Mouse (Mus musculus) olfactory bulb, adult 2 months (tissue): Measurements from ENCODE around the gene Iqcf6. TPM values are rescaled to one million over a fixed set of nuclear protein-coding genes. Genes with fewer than 3 reads are reported as not detected.
"Not testable (repeated sequence)": the region's sequence is repeated elsewhere in the genome, so short reads cannot be mapped to it uniquely, and the experiment has no call there.

Experiments
- H3K27ac ChIP-seq: fragments of 200-500 bp; 2 replicates; pipeline ENCODE4 v1.5.1; 2012; ENCODE audit warnings: low read depth, low read length; ENCODE audit not compliant: insufficient read depth
- H3K4me1 ChIP-seq: fragments of 200-500 bp; 2 replicates; pipeline ENCODE4 v1.6.1; 2012; ENCODE audit warnings: low read length; ENCODE audit not compliant: control insufficient read depth, insufficient read depth
- H3K4me3 ChIP-seq: fragments of 200-500 bp; 2 replicates; pipeline ENCODE4 v1.5.1; 2012; ENCODE audit warnings: mild to moderate bottlenecking, low read depth, low read length, moderate library complexity; ENCODE audit not compliant: insufficient read depth
- CTCF ChIP-seq: fragments of 200-500 bp; IDR thresholded peaks from 2 replicates; pipeline ENCODE4 v1.5.1; 2012; ENCODE audit warnings: low read depth, mild to moderate bottlenecking, low read length, moderate library complexity; ENCODE audit not compliant: insufficient read depth
- POLR2A ChIP-seq: fragments of 200-500 bp; IDR thresholded peaks from 2 replicates; pipeline ENCODE4 v1.6.1; 2012; ENCODE audit warnings: mild to moderate bottlenecking, low read depth, low read length, moderate library complexity; ENCODE audit not compliant: insufficient read depth
- WGBS: fragments of 180-500 bp; shearing (Covaris S2); methylation state at CpG from one replicate; pipeline ENCODE4 v1.1.7; 2018; 5-methylcytosine and 5-hydroxymethylcytosine counted together
- polyA plus RNA-seq: library from polyadenylated mRNA; stranded (reverse); fragments of >200 nt; gene quantifications from 2 replicates; pipeline ENCODE4 v1.2.4, GENCODE M21; 2012; ENCODE audit warnings: low replicate concordance; ENCODE audit not compliant: missing spikeins, insufficient read depth, insufficient read length

Gene Iqcf6
- polyA plus RNA-seq, 1 experiment = not detected

DNA sequence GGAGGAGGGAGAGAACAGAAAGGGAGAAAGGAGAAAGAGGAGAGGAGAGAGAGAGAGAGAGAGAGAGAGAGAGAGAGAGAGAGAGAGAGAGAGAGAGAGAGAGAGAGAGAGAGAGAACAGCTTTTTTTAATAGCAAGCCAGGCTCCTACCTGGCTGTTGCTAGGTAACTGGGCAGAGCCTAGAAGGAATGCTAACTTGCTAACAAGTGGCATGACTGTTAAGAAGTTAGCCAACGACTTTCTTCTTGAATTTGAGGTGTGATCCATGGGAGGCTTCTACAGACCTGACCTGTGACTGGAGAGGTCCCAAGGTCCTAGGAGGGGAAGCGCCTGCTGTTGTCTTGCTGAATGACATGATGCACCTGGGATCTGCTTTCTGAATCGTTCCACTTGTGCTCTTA, 11.8 kb upstream of the Iqcf6 start:
- TF ChIP-seq CTCF (no peak), POLR2A (no peak)
- no peak overlapping the region for H3K27ac ChIP-seq
- WGBS = 46% methylated on average over 3 of the region's 3 CpGs
- no peak overlapping the region for H3K4me3 ChIP-seq
- H3K4me1 ChIP-seq = no peaks in the 10 kb centered on the region

DNA sequence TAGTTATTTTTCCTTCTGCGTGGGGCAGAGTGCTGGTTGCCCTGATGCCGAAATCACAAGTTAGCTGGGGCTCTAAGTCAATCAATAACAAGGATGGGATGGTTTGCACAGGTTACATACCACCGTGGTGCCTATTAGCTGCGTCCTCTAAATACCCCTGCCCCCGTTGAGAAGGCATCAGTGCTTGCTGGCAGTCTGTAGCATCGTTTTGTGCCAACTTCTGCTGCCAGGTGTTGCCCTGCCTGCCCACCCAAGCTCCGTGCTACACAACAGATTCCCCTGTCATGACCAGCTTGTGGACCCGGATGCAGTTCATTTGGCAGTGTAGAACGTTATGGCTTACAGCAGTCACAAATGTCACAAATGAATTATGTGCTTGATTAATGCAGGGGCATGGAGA, 10.1 kb upstream of the Iqcf6 start:
- H3K27ac ChIP-seq = no peak overlapping the region
- H3K4me3 ChIP-seq = no peak overlapping the region
- 80% methylated on average over 9 of the region's 9 CpGs for WGBS
- no peak for TF ChIP-seq POLR2A
- no peak for TF ChIP-seq CTCF
- no peaks in the 10 kb centered on the region for H3K4me1 ChIP-seq

DNA sequence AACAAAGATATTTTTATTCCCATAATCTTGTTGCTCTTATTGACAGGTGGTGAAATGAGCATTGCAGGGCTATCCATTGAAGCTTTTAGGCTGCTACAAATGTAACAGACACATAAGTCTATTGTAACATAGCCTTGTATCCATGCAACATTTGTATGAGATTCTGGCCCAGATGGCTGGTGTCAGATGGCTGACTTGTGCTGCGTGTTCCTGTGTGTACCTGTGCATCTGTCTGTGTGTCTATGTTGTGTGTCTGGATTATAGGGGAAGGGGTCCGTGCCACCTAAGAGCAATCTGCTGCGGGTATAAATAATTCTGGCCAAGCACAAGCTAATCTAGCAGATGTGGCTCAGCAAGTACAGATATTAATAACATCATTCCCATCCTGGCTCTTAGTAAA, 8.9 kb upstream of the Iqcf6 start:
- 93% methylated on average over 3 of the region's 3 CpGs for WGBS
- TF ChIP-seq CTCF = no peak
- TF ChIP-seq POLR2A = no peak
- H3K27ac ChIP-seq = no peak overlapping the region
- H3K4me1 ChIP-seq = no peaks in the 10 kb centered on the region
- no peak overlapping the region for H3K4me3 ChIP-seq

GRCm38 (mm10) chr9:106627796-106628195, 1.4 kb downstream of the Iqcf6 start:
- H3K27ac ChIP-seq, H3K4me1 ChIP-seq, H3K4me3 ChIP-seq: not testable (repeated sequence)
- WGBS = 27% methylated on average over 8 of the region's 8 CpGs

- 45% methylated on average over 5 of the region's 5 CpGs for WGBS
- H3K27ac ChIP-seq = no peak overlapping the region
- H3K4me1 ChIP-seq = no peaks in the 10 kb centered on the region
- TF ChIP-seq POLR2A = no peak
- no peak for TF ChIP-seq CTCF
- no peak overlapping the region for H3K4me3 ChIP-seq
Observed at GRCm38 (mm10) chr9:106632185-106632584, 5.8 kb downstream of the Iqcf6 start.

GRCm38 (mm10) chr9:106638154-106638553, 11.8 kb downstream of the Iqcf6 start:
- Histone ChIP-seq H3K4me3 (no peak overlapping the region), H3K4me1 (peaks cover 2% of the 10 kb centered on the region; the same call in 1 of the 2 replicates), H3K27ac (no peak overlapping the region)
- TF ChIP-seq POLR2A = no peak
- no peak for TF ChIP-seq CTCF
- WGBS = 76% methylated on average over 8 of the region's 8 CpGs

- H3K27ac ChIP-seq = no peak overlapping the region
- H3K4me3 ChIP-seq = no peak overlapping the region
- no peak for TF ChIP-seq POLR2A
- TF ChIP-seq CTCF = no peak
- WGBS = 56% methylated on average over 5 of the region's 5 CpGs
- peaks cover 13% of the 10 kb centered on the region for H3K4me1 ChIP-seq
Observed at GRCm38 (mm10) chr9:106641346-106641745, 15.0 kb downstream of the Iqcf6 start.

- Histone ChIP-seq H3K27ac (no peak overlapping the region), H3K4me1 (peaks cover 24% of the 10 kb centered on the region), H3K4me3 (no peak overlapping the region)
- TF ChIP-seq POLR2A = no peak
- TF ChIP-seq CTCF = peak; percentile 93
- WGBS = 33% methylated on average over 7 of the region's 7 CpGs
Observed at GRCm38 (mm10) chr9:106643128-106643527, 16.7 kb downstream of the Iqcf6 start.

- TF ChIP-seq CTCF (peak; percentile 21; the same call in 1 of the 2 replicates), POLR2A (no peak)
- Histone ChIP-seq H3K4me1 (peaks cover 26% of the 10 kb centered on the region), H3K4me3 (no peak overlapping the region), H3K27ac (no peak overlapping the region)
- 77% methylated on average over 6 of the region's 6 CpGs for WGBS
Observed at GRCm38 (mm10) chr9:106643787-106644186, 17.4 kb downstream of the Iqcf6 start.

- TF ChIP-seq CTCF = no peak
- no peak for TF ChIP-seq POLR2A
- Histone ChIP-seq H3K4me3 (no peak overlapping the region), H3K27ac (no peak overlapping the region), H3K4me1 (peaks cover 33% of the 10 kb centered on the region)
- WGBS = 71% methylated on average over 9 of the region's 9 CpGs
Observed at GRCm38 (mm10) chr9:106645684-106646271, 19.4 kb downstream of the Iqcf6 start.
